Mouse (Mus musculus): ENCODE data around the gene Ppt2.

DNA sequence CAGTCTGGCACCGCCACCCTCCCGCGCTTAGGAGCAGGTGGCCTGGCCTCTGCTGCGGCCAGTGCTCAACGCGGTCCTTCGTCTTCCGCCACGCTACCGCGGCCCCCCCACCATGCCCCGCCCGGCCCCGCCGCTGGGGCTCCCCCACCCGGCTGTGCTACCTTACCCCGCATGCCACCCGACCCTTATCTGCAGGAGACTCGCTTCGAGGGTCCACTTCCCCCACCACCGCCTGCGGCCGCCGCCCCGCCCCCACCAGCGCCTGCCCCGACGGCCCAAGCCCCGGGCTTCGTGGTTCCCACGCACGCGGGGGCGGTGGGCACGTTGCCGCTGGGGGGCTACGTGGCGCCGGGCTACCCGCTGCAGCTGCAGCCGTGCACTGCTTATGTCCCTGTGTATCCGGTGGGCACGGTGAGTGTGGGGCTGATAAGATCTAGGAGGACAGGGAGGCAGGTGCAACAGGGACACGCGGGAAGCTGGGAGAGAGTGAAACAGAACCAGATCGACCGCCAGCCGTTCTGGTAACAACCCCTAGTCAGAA is 2.5 kb upstream of the Ppt2 start:
- TF ChIP-seq MAX (IDR thresholded peaks at IDR 0.05), result no peak
- TF ChIP-seq CEBPB (IDR thresholded peaks at IDR 0.05; ENCODE audit: low read depth), result no peak
- no peak for TF ChIP-seq CTCF (IDR thresholded peaks at IDR 0.05; ENCODE audit: control insufficient read depth, insufficient read depth, insufficient read length)
- no peak for TF ChIP-seq USF1 (IDR thresholded peaks at IDR 0.05; ENCODE audit: low read depth)
- TF ChIP-seq MYOD1 (IDR thresholded peaks at IDR 0.05; ENCODE audit: control insufficient read depth, insufficient read length, low read depth), result no peak

All from C2C12 (cell line).